Mouse (Mus musculus): Measurements from ENCODE around the gene Atp5d. TPM values are rescaled to one million over a fixed set of nuclear protein-coding genes. Genes with fewer than 3 reads are reported as not detected.

The Atp5d gene
- polyA plus RNA-seq, 1 experiment from 2014 or later = 1,132 TPM

DNA sequence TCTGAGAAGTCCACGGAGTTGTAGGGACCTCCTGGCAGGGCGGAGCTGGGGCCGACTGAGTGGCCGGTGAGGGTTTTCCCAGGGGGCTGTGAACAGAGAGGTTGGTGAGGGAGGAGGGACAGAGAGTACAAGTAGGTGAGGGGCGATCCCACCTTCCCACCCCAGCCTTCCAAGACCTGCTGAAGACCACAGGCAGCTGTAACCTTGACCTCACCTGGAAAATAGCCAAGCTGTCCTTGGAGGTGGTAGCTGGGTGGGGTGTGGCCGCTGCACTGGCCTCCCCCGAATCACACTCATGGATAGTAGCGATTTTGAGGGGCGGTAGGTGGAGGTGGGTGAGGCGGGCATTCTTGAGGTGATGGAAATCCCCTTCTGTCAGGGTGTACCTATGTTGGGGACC, 3.3 kb upstream of the Atp5d start:
- peaks cover 40% of the 10 kb centered on the region for H3K4me1 ChIP-seq (ENCODE audit: control insufficient read depth, insufficient read depth, low read length)
- H3K27ac ChIP-seq (ENCODE audit: low read length) = no peak overlapping the region
- ATAC-seq (replicated peaks; ENCODE audit: extremely low read depth, insufficient read depth, low FRiP score) = no peak
- H3K9me3 ChIP-seq (replicated peaks; ENCODE audit: control insufficient read depth, low read length) = 0 out of 2 replicates have a peak, but pooled peaks cover 3% of the 10 kb centered on the region
- peaks cover 7% of the 10 kb centered on the region for H3K36me3 ChIP-seq (ENCODE audit: control insufficient read depth, insufficient read depth)
- no peak overlapping the region for H3K4me2 ChIP-seq (ENCODE audit: low read depth, low read length)
- no peak overlapping the region for H3K4me3 ChIP-seq (ENCODE audit: low read length)
- no peak overlapping the region for H3K9ac ChIP-seq (ENCODE audit: low read length)
- peaks cover 6% of the 10 kb centered on the region; the same call in 1 of the 2 replicates for H3K27me3 ChIP-seq (ENCODE audit: control insufficient read depth, insufficient read depth, low read length)
- 89% methylated on average over 10 of the region's 10 CpGs for WGBS

DNA sequence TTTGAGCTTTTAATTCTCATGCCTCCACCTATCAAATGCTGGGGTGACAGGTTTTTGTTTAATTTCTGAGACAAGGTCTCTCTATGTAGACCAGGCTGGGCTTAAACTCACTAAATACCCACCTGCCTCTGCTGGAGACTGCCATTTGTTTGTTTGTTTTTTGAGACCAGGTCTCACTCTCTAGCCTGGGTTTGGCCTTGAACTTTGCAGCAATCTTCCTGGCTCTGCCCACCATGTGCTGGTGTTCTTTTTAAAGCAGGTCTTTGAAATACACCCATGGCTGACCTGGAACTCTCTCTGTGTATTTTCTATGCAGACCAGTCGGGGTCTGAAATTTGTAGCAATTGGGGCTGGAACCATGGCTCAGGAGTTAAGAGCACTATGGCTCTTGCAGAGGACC, 2.8 kb upstream of the Atp5d start:
- Histone ChIP-seq H3K4me3 (ENCODE audit: low read length) (no peak overlapping the region), H3K27me3 (ENCODE audit: control insufficient read depth, insufficient read depth, low read length) (peaks cover 6% of the 10 kb centered on the region; the same call in 1 of the 2 replicates), H3K27ac (ENCODE audit: low read length) (no peak overlapping the region), H3K4me1 (ENCODE audit: control insufficient read depth, insufficient read depth, low read length) (peaks cover 40% of the 10 kb centered on the region), H3K36me3 (ENCODE audit: control insufficient read depth, insufficient read depth) (peaks cover 4% of the 10 kb centered on the region; the same call in 1 of the 2 replicates), H3K9me3 (replicated peaks; ENCODE audit: control insufficient read depth, low read length) (0 out of 2 replicates have a peak, but pooled peaks cover 3% of the 10 kb centered on the region), H3K9ac (ENCODE audit: low read length) (no peak overlapping the region), H3K4me2 (ENCODE audit: low read depth, low read length) (no peak overlapping the region)
- 100% methylated on average over 1 of the region's 1 CpGs for WGBS
- no peak for ATAC-seq (replicated peaks; ENCODE audit: extremely low read depth, insufficient read depth, low FRiP score)

DNA sequence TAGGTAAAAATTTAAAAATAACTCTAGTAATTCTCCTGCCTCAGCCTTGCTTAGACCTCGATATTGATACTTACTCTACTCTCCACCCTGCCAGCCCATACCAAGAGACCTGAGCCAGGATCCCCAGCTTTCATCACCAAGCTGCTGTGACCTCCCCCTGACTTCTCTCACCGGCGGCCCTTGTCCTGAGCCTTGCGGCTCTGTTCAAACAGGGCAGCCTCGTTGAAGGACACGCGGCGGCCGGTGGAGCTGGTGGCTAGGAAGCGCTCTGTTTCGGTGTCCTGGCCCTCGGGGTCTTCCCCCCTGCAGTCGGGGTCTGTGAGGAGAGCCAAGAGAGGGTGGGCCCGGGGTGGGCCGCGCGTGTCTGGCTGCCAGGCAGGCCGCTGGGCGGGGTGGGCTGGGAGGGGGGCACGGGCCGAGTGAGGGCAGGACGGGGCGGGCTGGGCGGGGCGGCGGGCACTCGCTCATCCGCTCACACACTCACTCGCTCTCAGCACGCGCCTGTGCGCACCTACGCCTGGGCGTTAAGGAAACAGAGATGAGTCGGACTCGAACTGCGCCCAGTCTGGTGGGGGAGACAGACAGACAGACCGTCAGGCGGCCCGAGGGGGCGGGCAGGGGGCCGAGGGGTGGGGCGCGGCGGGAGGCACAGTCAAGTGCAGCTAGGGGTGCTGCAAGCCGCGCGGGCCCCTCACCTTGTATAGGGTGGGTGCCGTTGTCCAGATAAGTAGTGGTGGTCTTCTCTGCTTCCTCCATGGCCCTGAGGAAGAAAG, 2.1 kb upstream of the Atp5d start:
- no peak for ATAC-seq (replicated peaks; ENCODE audit: extremely low read depth, insufficient read depth, low FRiP score)
- H3K9me3 ChIP-seq (replicated peaks; ENCODE audit: control insufficient read depth, low read length) = 0 out of 2 replicates have a peak, but pooled peaks cover 3% of the 10 kb centered on the region
- peaks cover 40% of the 10 kb centered on the region for H3K4me1 ChIP-seq (ENCODE audit: control insufficient read depth, insufficient read depth, low read length)
- H3K4me3 ChIP-seq (ENCODE audit: low read length) = peak overlapping the region; percentile 60
- H3K9ac ChIP-seq (ENCODE audit: low read length) = peak overlapping the region; percentile 43; the same call in 1 of the 2 replicates
- no peak overlapping the region for H3K27ac ChIP-seq (ENCODE audit: low read length)
- 23% methylated on average over 34 of the region's 49 CpGs for WGBS
- peak overlapping the region; percentile 85 for H3K4me2 ChIP-seq (ENCODE audit: low read depth, low read length)
- peaks cover 6% of the 10 kb centered on the region; the same call in 1 of the 2 replicates for H3K27me3 ChIP-seq (ENCODE audit: control insufficient read depth, insufficient read depth, low read length)
- no peaks in the 10 kb centered on the region for H3K36me3 ChIP-seq (ENCODE audit: control insufficient read depth, insufficient read depth)

DNA sequence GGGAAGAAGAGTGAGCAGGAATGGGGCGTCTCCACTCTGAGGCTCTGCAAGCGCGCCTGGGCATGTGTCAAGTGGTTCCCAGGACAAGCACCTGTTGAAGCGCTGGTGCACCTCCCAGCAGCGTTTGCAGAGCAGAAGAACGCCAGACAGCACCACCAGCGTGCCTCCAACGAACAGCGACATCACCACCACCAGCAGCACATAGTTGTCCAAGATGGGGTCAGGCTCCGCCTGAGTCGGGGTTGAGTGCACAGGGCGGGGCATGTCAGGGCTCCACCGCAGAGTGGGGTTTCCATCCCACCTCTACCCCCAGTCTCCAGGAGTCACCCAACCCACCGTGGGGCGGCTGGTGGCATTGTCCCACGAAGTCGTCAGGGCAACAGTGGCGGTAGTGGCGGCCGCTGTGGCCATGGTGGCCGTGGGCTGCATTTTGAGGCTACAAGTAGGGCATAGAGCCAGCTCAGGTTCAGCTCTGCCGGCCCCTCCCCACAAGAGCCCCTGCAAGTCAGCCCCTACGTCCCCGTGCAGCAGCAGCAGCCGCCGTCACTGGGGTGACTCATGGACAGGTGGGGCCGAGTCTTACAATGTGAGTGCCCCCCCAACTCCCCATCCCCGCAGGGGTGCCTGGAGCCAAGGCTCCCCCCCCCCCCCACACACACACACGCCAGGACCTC, 1.3 kb upstream of the Atp5d start:
- peak overlapping the region; percentile 60 for H3K4me3 ChIP-seq (ENCODE audit: low read length)
- H3K9ac ChIP-seq (ENCODE audit: low read length) = peak overlapping the region; percentile 43
- peaks cover 38% of the 10 kb centered on the region for H3K4me1 ChIP-seq (ENCODE audit: control insufficient read depth, insufficient read depth, low read length)
- peak overlapping the region; percentile 85 for H3K4me2 ChIP-seq (ENCODE audit: low read depth, low read length)
- no peak overlapping the region for H3K27ac ChIP-seq (ENCODE audit: low read length)
- H3K27me3 ChIP-seq (ENCODE audit: control insufficient read depth, insufficient read depth, low read length) = peaks cover 6% of the 10 kb centered on the region; the same call in 1 of the 2 replicates
- no peaks in the 10 kb centered on the region for H3K36me3 ChIP-seq (ENCODE audit: control insufficient read depth, insufficient read depth)
- H3K9me3 ChIP-seq (replicated peaks; ENCODE audit: control insufficient read depth, low read length) = 0 out of 2 replicates have a peak, but pooled peaks cover 3% of the 10 kb centered on the region
- WGBS = 5% methylated on average over 29 of the region's 29 CpGs
- no peak for ATAC-seq (replicated peaks; ENCODE audit: extremely low read depth, insufficient read depth, low FRiP score)

DNA sequence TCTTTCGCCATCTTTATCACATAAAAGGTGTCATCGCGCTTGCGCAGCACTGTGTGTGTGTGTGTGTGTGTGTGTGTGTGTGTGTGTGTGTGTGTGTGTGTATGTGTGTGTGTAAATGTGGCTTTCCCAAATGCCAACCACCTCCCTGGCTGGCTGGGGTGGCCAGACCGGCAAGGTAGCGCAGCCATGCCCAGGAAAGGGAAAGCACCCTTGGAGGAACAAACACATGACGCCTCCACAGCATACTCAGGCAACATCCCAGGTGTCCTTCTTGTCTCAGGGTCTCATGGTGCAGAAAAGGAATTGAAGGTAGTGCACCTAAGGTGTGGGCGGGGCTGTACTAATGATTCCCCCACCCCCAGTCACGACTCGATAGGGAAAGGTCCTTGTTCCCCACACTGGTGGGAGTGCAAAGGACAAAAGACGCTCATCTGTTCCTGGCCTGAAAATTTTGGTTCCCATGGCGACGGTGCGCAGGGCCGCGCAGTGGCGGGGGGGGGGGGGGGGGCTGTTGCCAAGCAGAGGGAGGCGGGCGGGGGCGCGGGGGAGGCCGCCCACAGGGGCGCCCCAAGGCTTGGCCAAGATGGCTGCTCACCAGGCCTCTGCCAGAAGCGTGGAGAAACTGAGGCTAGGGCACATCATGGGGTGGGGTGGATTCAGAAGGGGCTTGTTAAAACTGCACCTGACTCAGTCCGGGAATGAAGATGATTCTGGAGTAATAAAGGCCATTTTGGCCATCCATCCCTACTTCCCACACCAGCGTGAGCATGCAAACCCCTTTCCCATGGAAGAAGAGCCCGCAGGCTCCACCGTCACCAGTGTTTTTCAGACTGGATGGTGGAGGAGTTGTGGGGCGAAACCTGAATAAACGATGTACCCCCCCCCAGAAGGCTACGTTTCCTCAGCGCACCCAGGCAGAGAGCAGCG, 543 bp upstream of the Atp5d start:
- no peaks in the 10 kb centered on the region for H3K36me3 ChIP-seq (ENCODE audit: control insufficient read depth, insufficient read depth)
- peak overlapping the region; percentile 60 for H3K4me3 ChIP-seq (ENCODE audit: low read length)
- 9% methylated on average over 29 of the region's 33 CpGs for WGBS
- H3K9ac ChIP-seq (ENCODE audit: low read length) = peak overlapping the region; percentile 43
- H3K27me3 ChIP-seq (ENCODE audit: control insufficient read depth, insufficient read depth, low read length) = peaks cover 6% of the 10 kb centered on the region; the same call in 1 of the 2 replicates
- no peak for ATAC-seq (replicated peaks; ENCODE audit: extremely low read depth, insufficient read depth, low FRiP score)
- 0 out of 2 replicates have a peak, but pooled peaks cover 3% of the 10 kb centered on the region for H3K9me3 ChIP-seq (replicated peaks; ENCODE audit: control insufficient read depth, low read length)
- H3K4me2 ChIP-seq (ENCODE audit: low read depth, low read length) = peak overlapping the region; percentile 85
- H3K27ac ChIP-seq (ENCODE audit: low read length) = no peak overlapping the region
- peaks cover 37% of the 10 kb centered on the region for H3K4me1 ChIP-seq (ENCODE audit: control insufficient read depth, insufficient read depth, low read length)

DNA sequence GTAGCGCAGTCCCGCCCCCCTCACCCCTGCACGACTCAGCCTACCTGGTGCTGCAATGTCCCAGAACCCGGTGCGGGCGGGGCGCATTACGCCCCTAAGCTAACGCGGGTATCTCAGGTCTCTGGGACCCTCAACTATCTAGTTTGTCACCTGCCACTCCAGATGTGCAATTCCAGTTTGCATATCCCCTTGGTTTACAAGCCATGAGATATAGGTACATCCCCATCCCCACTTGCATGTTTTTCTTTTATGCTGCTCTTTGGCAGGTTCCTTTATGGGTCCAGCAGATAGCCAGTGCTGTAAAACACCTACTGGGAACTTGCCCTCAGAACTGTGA, 975 bp downstream of the Atp5d start:
- peak overlapping the region; percentile 69 for H3K9ac ChIP-seq (ENCODE audit: low read length)
- H3K36me3 ChIP-seq (ENCODE audit: control insufficient read depth, insufficient read depth) = peaks cover 11% of the 10 kb centered on the region
- peaks cover 6% of the 10 kb centered on the region; the same call in 1 of the 2 replicates for H3K27me3 ChIP-seq (ENCODE audit: control insufficient read depth, insufficient read depth, low read length)
- H3K4me2 ChIP-seq (ENCODE audit: low read depth, low read length) = peak overlapping the region; percentile 85
- 1% methylated on average over 10 of the region's 10 CpGs for WGBS
- peak overlapping the region; percentile 60 for H3K4me3 ChIP-seq (ENCODE audit: low read length)
- 0 out of 2 replicates have a peak, but pooled peaks cover 3% of the 10 kb centered on the region for H3K9me3 ChIP-seq (replicated peaks; ENCODE audit: control insufficient read depth, low read length)
- no peak overlapping the region for H3K27ac ChIP-seq (ENCODE audit: low read length)
- H3K4me1 ChIP-seq (ENCODE audit: control insufficient read depth, insufficient read depth, low read length) = peaks cover 37% of the 10 kb centered on the region
- ATAC-seq (replicated peaks; ENCODE audit: extremely low read depth, insufficient read depth, low FRiP score) = no peak; the same call in 1 of the 2 replicates

DNA sequence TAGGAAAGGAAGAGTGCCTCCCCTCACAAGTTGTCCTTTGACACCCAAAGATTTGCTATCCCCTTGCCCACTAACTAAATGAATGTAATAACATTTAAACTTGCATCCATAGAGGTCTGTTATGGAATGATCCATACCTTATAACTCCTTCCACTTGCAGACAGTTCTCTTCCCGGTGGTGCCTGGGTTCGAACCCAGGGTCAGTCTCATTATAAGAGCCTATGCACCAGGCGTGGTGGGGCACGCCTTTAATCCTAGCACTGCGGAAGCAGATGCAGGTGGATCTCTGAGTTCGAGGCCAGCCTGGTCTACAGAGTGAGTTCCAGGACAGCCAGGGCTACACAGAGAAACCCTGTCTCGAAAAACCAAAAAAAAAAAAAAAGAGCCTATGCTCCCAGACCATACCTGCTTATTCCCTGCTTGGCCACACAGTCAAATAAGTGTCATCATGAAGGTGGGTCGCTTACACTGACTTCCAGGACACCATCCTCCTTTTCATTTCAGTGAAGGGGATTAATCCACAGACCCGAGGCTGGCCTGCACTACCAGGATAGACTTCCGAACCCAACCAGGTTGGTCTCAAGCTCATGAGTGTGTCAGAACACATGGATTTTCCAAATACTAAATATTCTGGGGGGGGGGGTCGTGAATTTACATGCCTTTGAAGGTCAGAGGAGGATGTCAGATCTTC, 1.7 kb downstream of the Atp5d start:
- Histone ChIP-seq H3K9ac (ENCODE audit: low read length) (no peak overlapping the region), H3K27ac (ENCODE audit: low read length) (no peak overlapping the region), H3K4me3 (ENCODE audit: low read length) (no peak overlapping the region), H3K36me3 (ENCODE audit: control insufficient read depth, insufficient read depth) (peaks cover 18% of the 10 kb centered on the region), H3K9me3 (replicated peaks; ENCODE audit: control insufficient read depth, low read length) (0 out of 2 replicates have a peak, but pooled peaks cover 3% of the 10 kb centered on the region), H3K27me3 (ENCODE audit: control insufficient read depth, insufficient read depth, low read length) (peaks cover 6% of the 10 kb centered on the region; the same call in 1 of the 2 replicates), H3K4me1 (ENCODE audit: control insufficient read depth, insufficient read depth, low read length) (peaks cover 39% of the 10 kb centered on the region), H3K4me2 (ENCODE audit: low read depth, low read length) (no peak overlapping the region)
- no peak for ATAC-seq (replicated peaks; ENCODE audit: extremely low read depth, insufficient read depth, low FRiP score)
- WGBS = 78% methylated on average over 11 of the region's 11 CpGs

DNA sequence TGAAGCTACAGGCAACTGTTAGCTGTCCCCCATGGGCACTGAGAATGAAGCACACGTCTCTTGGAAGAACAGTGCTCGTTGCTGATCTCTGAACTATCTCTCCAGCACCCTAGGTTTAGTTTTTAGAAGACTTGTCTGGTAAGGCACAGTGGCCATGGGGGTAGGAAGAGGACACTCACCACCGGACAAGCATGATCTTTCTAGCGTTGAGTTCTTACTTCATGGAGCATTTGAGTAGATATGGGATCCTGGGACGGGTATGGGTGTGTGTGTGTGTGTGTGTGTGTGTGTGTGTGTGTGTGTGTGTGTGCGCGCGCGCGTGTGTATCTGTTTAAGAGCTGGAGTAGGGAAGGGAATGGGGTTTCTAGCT, 2.2 kb downstream of the Atp5d start, which contains the start of gene Cbarp:
Gene Cbarp (minus strand): TSS at position 170 of the 370 bp plus-strand sequence.
- peaks cover 21% of the 10 kb centered on the region for H3K36me3 ChIP-seq (ENCODE audit: control insufficient read depth, insufficient read depth)
- peak within 1 kb of the TSS; percentile 85 for H3K4me2 ChIP-seq (ENCODE audit: low read depth, low read length)
- peak within 1 kb of the TSS; percentile 72 for H3K9ac ChIP-seq (ENCODE audit: low read length)
- peaks cover 42% of the 10 kb centered on the region for H3K4me1 ChIP-seq (ENCODE audit: control insufficient read depth, insufficient read depth, low read length)
- no peak for ATAC-seq (replicated peaks; ENCODE audit: extremely low read depth, insufficient read depth, low FRiP score)
- peak within 1 kb of the TSS; percentile 73 for H3K4me3 ChIP-seq (ENCODE audit: low read length)
- H3K9me3 ChIP-seq (replicated peaks; ENCODE audit: control insufficient read depth, low read length) = 0 out of 2 replicates have a peak, but pooled peaks cover 3% of the 10 kb centered on the region
- peak within 1 kb of the TSS; percentile 81 for H3K27ac ChIP-seq (ENCODE audit: low read length)
- H3K27me3 ChIP-seq (ENCODE audit: control insufficient read depth, insufficient read depth, low read length) = peaks cover 6% of the 10 kb centered on the region; the same call in 1 of the 2 replicates
- 70% methylated on average over 10 of the region's 10 CpGs for WGBS

All from heart, embryonic 16.5 days (tissue).